Mouse (Mus musculus) heart, embryonic 10.5 days (tissue): ENCODE measurements around the gene Grm8. TPM values are rescaled to one million over a fixed set of nuclear protein-coding genes. Genes with fewer than 3 reads are reported as not detected.
A peak's percentile ranks its signal among the peaks of the same experiment; 100 is the strongest.

Experiments used
- DNase-seq: peaks from one replicate; pipeline ENCODE4 v3.0.0-alpha.2; 2017; ENCODE audit warnings: low spot score
- H3K27ac ChIP-seq: fragments of 300-500 bp; sonication (generic); 2 replicates; pipeline ENCODE4 v1.5.1; 2016; ENCODE audit warnings: mild to moderate bottlenecking
- H3K27me3 ChIP-seq: fragments of 300-500 bp; sonication (generic); 2 replicates; pipeline ENCODE4 v1.6.1; 2016; ENCODE audit warnings: mild to moderate bottlenecking; ENCODE audit not compliant: poor library complexity, insufficient read depth, severe bottlenecking
- H3K36me3 ChIP-seq: fragments of 300-500 bp; sonication (generic); 2 replicates; pipeline ENCODE4 v1.6.1; 2016; ENCODE audit warnings: mild to moderate bottlenecking, moderate library complexity
- H3K4me1 ChIP-seq: fragments of 300-500 bp; sonication (generic); 2 replicates; pipeline ENCODE4 v1.6.1; 2016; ENCODE audit warnings: mild to moderate bottlenecking
- H3K4me3 ChIP-seq: fragments of 300-500 bp; sonication (generic); 2 replicates; pipeline ENCODE4 v1.5.1; 2016; ENCODE audit warnings: mild to moderate bottlenecking, moderate library complexity
- H3K9me3 ChIP-seq: fragments of 300-500 bp; sonication (generic); 2 replicates; pipeline ENCODE4 v1.6.1; 2016; ENCODE audit warnings: mild to moderate bottlenecking, moderate library complexity
- WGBS: fragments of 180-500 bp; shearing (Covaris S2); methylation state at CpG from one replicate; pipeline ENCODE4 v1.1.7; 2016; 5-methylcytosine and 5-hydroxymethylcytosine counted together
- polyA plus RNA-seq: library from polyadenylated mRNA; unstranded; fragments of >200 nt; fragmentation: Nextera tagmentation; extraction: Ambion mirVana; gene quantifications from 2 replicates; pipeline ENCODE4 v1.2.1, GENCODE M21; 2016

Grm8 gene
- polyA plus RNA-seq: 0.15 and 0.16 TPM in 2 replicates

DNA sequence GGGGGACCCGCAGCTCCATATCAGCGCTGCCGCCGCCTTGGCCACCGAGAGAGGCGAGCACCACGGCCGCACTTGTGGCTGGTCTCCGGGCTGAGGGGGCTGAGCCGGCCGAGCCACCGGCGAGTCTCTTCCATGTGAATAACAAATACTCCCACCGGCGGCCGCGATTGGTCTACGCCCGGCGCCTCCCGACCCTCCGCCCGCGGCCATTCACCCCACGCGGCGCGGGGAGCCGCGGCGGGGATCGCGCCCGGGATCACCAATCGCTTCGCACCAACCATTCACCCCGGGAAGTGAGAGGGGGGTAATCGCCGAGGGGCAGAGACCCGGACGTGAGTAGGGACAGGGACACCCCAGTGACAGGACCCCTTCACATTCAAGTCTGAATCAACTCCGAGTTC, at the start of gene Grm8:
TSS of gene Grm8 (minus strand) at position 178 of the 401 bp plus-strand sequence.
- H3K27ac ChIP-seq: 0 out of 2 replicates have a peak within 1 kb of the TSS, but pooled peaks have one; percentile 29
- H3K9me3 ChIP-seq: no peaks in the 10 kb centered on the region
- no peak for DNase-seq
- no peaks in the 10 kb centered on the region for H3K36me3 ChIP-seq
- WGBS: under 1% methylated on average over 42 of the region's 42 CpGs
- H3K4me3 ChIP-seq: peak within 1 kb of the TSS; percentile 67
- peaks cover 24% of the 10 kb centered on the region for H3K4me1 ChIP-seq
- H3K27me3 ChIP-seq: peaks cover 58% of the 10 kb centered on the region

- WGBS: 59% methylated on average over 19 of the region's 19 CpGs
- DNase-seq: no peak
These were observed 35.0 kb upstream of the Grm8 start for GRCm38 (mm10) chr6:28169851-28170539.

GRCm38 (mm10) chr6:28160399-28160798, 25.4 kb upstream of the Grm8 start:
- Histone ChIP-seq H3K4me1 (no peaks in the 10 kb centered on the region), H3K9me3 (no peaks in the 10 kb centered on the region), H3K4me3 (no peak overlapping the region), H3K36me3 (no peaks in the 10 kb centered on the region), H3K27ac (no peak overlapping the region), H3K27me3 (no peaks in the 10 kb centered on the region)
- WGBS: 70% methylated on average over 5 of the region's 5 CpGs
- no peak for DNase-seq

More at GRCm38 (mm10) chr6:28169851-28170539, 35.0 kb upstream of the Grm8 start:
- no peaks in the 10 kb centered on the region for H3K27me3 ChIP-seq
- no peaks in the 10 kb centered on the region for H3K4me1 ChIP-seq
- no peaks in the 10 kb centered on the region for H3K9me3 ChIP-seq
- H3K36me3 ChIP-seq: no peaks in the 10 kb centered on the region
- H3K4me3 ChIP-seq: no peak overlapping the region
- no peak overlapping the region for H3K27ac ChIP-seq

- H3K9me3 ChIP-seq: no peaks in the 10 kb centered on the region
- H3K4me1 ChIP-seq: no peaks in the 10 kb centered on the region
- WGBS: 78% methylated on average over 6 of the region's 6 CpGs
These were observed 11.5 kb upstream of the Grm8 start for GRCm38 (mm10) chr6:28146445-28146844.

DNA sequence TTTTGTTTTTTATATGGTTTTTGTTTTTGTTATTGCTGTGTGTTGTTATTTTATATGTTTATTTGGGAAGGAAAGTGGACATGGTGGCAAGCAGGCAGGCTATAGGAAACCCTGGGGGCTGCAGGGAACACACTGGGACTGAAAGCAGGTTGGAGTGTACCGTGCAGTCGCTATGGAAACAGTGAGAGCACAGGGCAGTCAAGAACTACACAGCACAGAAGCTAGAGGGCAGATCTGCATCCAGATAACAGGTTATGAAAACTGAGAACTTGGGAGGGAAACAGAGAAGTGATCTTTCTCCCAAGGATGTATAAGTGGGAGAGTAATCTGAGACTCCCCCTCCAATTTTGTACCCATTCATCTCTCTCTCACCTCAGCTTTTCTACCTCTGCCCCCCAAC, 7.4 kb upstream of the Grm8 start:
- WGBS: 20% methylated on average over 2 of the region's 2 CpGs

More at GRCm38 (mm10) chr6:28146445-28146844, 11.5 kb upstream of the Grm8 start:
- DNase-seq: no peak
- Histone ChIP-seq H3K27ac (no peak overlapping the region), H3K4me3 (no peak overlapping the region), H3K27me3 (no peaks in the 10 kb centered on the region), H3K36me3 (no peaks in the 10 kb centered on the region)

GRCm38 (mm10) chr6:28135411-28136233, 644 bp upstream of the Grm8 start:
- H3K27me3 ChIP-seq: peaks cover 53% of the 10 kb centered on the region
- peaks cover 24% of the 10 kb centered on the region for H3K4me1 ChIP-seq
- H3K9me3 ChIP-seq: no peaks in the 10 kb centered on the region
- peak; percentile 93 for DNase-seq
- no peaks in the 10 kb centered on the region for H3K36me3 ChIP-seq
- under 1% methylated on average over 37 of the region's 37 CpGs for WGBS
- H3K4me3 ChIP-seq: peak overlapping the region; percentile 67
- H3K27ac ChIP-seq: 0 out of 2 replicates have a peak overlapping the region, but pooled peaks have one; percentile 29

More for the DNA sequence above, 7.4 kb upstream of the Grm8 start:
- H3K4me3 ChIP-seq: no peak overlapping the region
- H3K9me3 ChIP-seq: no peaks in the 10 kb centered on the region
- H3K4me1 ChIP-seq: no peaks in the 10 kb centered on the region
- H3K36me3 ChIP-seq: no peaks in the 10 kb centered on the region
- no peak for DNase-seq
- no peak overlapping the region for H3K27ac ChIP-seq
- H3K27me3 ChIP-seq: no peaks in the 10 kb centered on the region; the same call in 1 of the 2 replicates

- peak overlapping the region; percentile 67 for H3K4me3 ChIP-seq
- no peak for DNase-seq
- peaks cover 58% of the 10 kb centered on the region for H3K27me3 ChIP-seq
- no peak overlapping the region for H3K27ac ChIP-seq
- H3K9me3 ChIP-seq: no peaks in the 10 kb centered on the region
- under 1% methylated on average over 20 of the region's 20 CpGs for WGBS
- peaks cover 24% of the 10 kb centered on the region for H3K4me1 ChIP-seq
- no peaks in the 10 kb centered on the region for H3K36me3 ChIP-seq
These were observed 652 bp downstream of the Grm8 start for GRCm38 (mm10) chr6:28134251-28134801.

DNA sequence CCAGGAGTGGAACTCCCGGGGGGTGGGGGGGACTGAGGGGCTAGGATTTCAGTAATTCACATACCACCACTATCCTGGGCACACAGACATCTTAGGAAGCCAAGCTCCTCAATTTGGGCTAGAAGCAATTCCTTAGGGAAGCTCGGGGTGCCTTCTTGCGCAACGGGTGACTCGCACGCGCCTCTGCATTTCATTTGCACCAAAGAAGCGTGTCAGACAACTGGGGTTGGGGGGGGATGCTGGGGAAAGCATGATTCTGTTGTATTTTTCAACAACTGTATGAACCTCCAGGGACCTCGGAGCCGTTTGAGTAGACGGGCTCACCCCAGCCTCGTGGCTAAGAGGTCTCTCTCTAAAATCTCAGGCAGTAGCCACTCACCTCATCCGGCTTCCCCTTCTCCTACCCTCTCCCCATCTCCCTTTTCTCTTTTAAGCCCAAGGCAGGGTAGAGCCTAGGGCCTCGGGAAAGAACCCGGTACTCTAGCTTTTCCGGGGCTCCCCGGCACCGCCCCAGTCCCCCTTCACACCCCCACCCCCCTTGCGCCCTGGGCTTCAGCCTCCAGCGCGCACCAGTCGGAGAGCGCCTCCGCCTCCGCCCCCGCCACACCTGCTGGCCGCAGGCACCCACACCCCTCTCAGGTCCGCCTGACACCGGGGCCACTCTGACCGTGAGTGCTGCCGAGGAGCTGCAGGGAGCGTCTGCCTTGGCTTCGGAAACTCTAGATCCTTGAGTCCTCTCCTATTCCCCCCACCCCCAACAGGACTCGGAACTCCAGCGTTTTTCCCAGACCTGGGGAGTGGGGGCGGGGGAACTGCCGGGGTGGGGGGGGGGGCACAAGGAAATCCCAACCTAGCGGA, 1.5 kb downstream of the Grm8 start:
- DNase-seq: no peak
- H3K9me3 ChIP-seq: no peaks in the 10 kb centered on the region
- peaks cover 24% of the 10 kb centered on the region for H3K4me1 ChIP-seq
- 1% methylated on average over 38 of the region's 38 CpGs for WGBS
- H3K27me3 ChIP-seq: peaks cover 58% of the 10 kb centered on the region
- H3K27ac ChIP-seq: no peak overlapping the region
- peak overlapping the region; percentile 67 for H3K4me3 ChIP-seq
- H3K36me3 ChIP-seq: no peaks in the 10 kb centered on the region

GRCm38 (mm10) chr6:28132056-28132455, 2.9 kb downstream of the Grm8 start:
- Histone ChIP-seq H3K4me3 (no peak overlapping the region), H3K27ac (no peak overlapping the region), H3K9me3 (no peaks in the 10 kb centered on the region), H3K4me1 (peaks cover 24% of the 10 kb centered on the region), H3K36me3 (no peaks in the 10 kb centered on the region), H3K27me3 (peaks cover 58% of the 10 kb centered on the region)
- no peak for DNase-seq
- WGBS: 19% methylated on average over 4 of the region's 4 CpGs

DNA sequence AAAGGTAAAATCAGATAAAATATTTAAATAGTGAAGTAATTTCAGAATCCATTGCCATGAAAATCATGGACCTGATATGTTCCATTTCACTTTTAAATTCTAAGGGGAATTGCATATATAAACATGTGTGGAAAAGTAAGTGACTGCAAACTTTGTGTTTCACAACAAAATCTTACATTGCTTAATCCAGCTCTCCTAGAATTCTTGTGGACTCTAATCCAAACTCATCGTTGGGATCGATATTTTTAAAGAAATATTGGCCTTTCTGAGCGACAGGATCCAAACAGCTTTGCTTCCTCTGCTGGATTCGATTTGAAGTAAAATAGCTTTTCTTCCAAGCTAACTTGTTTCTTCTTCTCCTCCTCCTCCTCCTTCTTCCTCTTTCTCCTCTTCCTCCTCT, 6.1 kb downstream of the Grm8 start:
- H3K36me3 ChIP-seq: no peaks in the 10 kb centered on the region
- H3K9me3 ChIP-seq: no peaks in the 10 kb centered on the region
- WGBS: 85% methylated on average over 4 of the region's 4 CpGs
- DNase-seq: no peak
- no peak overlapping the region for H3K27ac ChIP-seq
- H3K27me3 ChIP-seq: peaks cover 38% of the 10 kb centered on the region
- H3K4me1 ChIP-seq: peaks cover 6% of the 10 kb centered on the region
- no peak overlapping the region for H3K4me3 ChIP-seq

GRCm38 (mm10) chr6:28115519-28115918, 19.5 kb downstream of the Grm8 start:
- no peaks in the 10 kb centered on the region for H3K27me3 ChIP-seq
- 85% methylated on average over 2 of the region's 2 CpGs for WGBS
- DNase-seq: no peak
- H3K4me1 ChIP-seq: no peaks in the 10 kb centered on the region
- no peak overlapping the region for H3K4me3 ChIP-seq
- no peaks in the 10 kb centered on the region for H3K9me3 ChIP-seq
- no peak overlapping the region for H3K27ac ChIP-seq
- no peaks in the 10 kb centered on the region for H3K36me3 ChIP-seq

DNA sequence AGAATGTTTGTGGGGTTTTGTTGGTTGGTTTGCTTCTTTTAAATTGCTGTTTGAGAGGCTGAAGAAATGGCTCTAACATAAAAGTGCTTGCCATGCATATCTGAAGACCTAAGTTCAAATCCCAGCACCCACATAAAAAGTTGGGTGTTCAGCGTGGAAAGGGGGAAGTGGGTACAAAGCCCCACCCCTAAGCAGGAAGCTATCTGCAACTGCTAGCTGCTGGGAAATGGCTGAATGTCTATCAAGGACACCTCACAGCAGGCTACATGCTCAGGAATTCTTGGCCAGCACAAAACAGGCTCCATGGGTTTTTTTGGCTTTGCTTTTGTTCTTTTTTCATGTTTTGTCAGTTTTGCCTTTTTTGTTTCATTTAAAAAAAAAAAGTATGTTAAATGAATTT, 20.1 kb downstream of the Grm8 start:
- WGBS: 63% methylated on average over 1 of the region's 1 CpGs
- H3K36me3 ChIP-seq: no peaks in the 10 kb centered on the region
- DNase-seq: no peak
- no peak overlapping the region for H3K4me3 ChIP-seq
- H3K27me3 ChIP-seq: no peaks in the 10 kb centered on the region
- H3K9me3 ChIP-seq: no peaks in the 10 kb centered on the region
- no peak overlapping the region for H3K27ac ChIP-seq
- no peaks in the 10 kb centered on the region for H3K4me1 ChIP-seq
